Mouse (Mus musculus): ENCODE results near the gene Mxi1. TPM values are rescaled to one million over a fixed set of nuclear protein-coding genes. Genes with fewer than 3 reads are reported as not detected.

Gene Mxi1
- polyA plus RNA-seq (2017; shearing (Covaris generic)): 120 TPM

DNA sequence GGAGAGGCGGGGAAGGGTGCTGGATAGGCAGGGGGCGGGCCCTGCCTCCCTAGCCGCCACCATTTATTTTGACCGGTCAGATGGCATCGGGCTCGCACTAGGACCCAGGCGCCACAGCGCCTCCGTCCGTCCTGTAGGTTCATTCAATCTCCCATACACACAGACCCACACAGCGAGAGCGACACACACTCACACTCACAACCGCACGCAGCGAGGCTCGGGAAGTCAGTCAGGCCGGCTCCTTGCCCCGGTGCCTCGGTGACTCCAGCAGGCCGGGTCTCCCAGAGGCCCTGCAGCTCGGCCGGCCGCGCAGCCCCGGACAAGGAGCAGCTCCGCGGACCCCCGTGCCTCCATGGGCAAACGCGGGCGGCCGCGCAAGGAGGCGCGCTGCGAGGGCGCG, at the start of gene Mxi1:
TSS of gene Mxi1 (plus strand) at position 171 of the 400 bp plus-strand sequence.

GRCm38 (mm10) chr19:53371666-53372065, 61.3 kb downstream of the Mxi1 start, which contains the start of gene Gm10197:
Gm10197 (minus strand) TSS chr19:53371766.

DNA sequence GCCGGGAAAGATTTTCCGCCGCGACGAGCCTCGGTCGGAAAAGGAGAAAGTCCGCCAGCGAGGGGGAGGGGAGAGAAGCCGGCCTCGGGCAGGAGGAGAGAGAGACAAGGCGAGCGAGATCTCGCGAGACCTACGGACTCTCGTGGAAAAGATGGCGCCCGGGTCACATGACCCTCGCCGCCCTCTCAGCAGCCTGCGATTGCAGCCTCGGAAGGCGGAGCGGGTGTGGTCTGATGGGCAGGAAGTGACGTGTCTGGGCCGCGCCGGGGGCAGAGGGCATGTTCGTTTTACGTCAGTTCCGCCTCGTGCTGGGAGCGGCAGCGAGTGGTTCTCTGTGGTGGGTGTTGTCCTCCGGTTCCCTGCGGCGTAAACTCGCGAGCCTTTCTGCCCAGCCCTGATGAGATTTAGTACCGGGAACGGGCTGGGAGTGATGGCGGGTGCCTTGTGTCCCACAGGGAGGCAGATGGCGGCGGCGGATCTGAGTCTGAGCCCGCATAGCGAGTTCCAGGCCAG, 80.2 kb downstream of the Mxi1 start, which contains the start of gene Smndc1:
TSS of gene Smndc1 (minus strand) at position 84 of the 513 bp plus-strand sequence.

Other genes with a start within 250 kb of the Mxi1 start
- gene Add3, start 170.1 kb upstream of the Mxi1 start, polyA plus RNA-seq (2017; shearing (Covaris generic)): 174 TPM
- gene Gm10197, start 61.2 kb downstream of the Mxi1 start, polyA plus RNA-seq (2017; shearing (Covaris generic)): not detected
- 115 TPM for gene Smndc1, start 80.1 kb downstream of the Mxi1 start, polyA plus RNA-seq (2017; shearing (Covaris generic))
- gene Dusp5, start 218.6 kb downstream of the Mxi1 start, polyA plus RNA-seq (2017; shearing (Covaris generic)): 1,103 TPM